Mouse (Mus musculus) liver, embryonic 15.5 days (tissue): Measurements from ENCODE around the gene Eif4g1. TPM values are rescaled to one million over a fixed set of nuclear protein-coding genes. Genes with fewer than 3 reads are reported as not detected.
"Not testable (repeated sequence)": the region's sequence is repeated elsewhere in the genome, so short reads cannot be mapped to it uniquely, and the experiment has no call there.

ENCODE experiments used
- ATAC-seq: fragments of 200-750 bp; cut with Nextera tagmentation; 2 replicates; pipeline ENCODE4 v1.8.0; 2017; ENCODE audit warnings: moderate number of reproducible peaks, mild to moderate bottlenecking, moderate library complexity; ENCODE audit not compliant: insufficient read depth
- H3K27ac ChIP-seq: fragments of 300-500 bp; sonication (generic); replicated peaks from 2 replicates; pipeline ENCODE4 v1.5.1; 2015; ENCODE audit warnings: mild to moderate bottlenecking, inconsistent platforms
- H3K27me3 ChIP-seq: fragments of 300-500 bp; sonication (generic); 2 replicates; pipeline ENCODE4 v1.6.1; 2015; ENCODE audit warnings: mild to moderate bottlenecking, inconsistent platforms
- H3K36me3 ChIP-seq: fragments of 300-500 bp; sonication (generic); replicated peaks from 2 replicates; pipeline ENCODE4 v1.6.1; 2015; ENCODE audit warnings: moderate library complexity, mild to moderate bottlenecking, inconsistent platforms
- H3K4me1 ChIP-seq: fragments of 300-500 bp; sonication (generic); replicated peaks from 2 replicates; pipeline ENCODE4 v1.6.1; 2015; ENCODE audit warnings: inconsistent platforms
- H3K4me2 ChIP-seq: fragments of 300-500 bp; sonication (generic); 2 replicates; pipeline ENCODE4 v1.6.1; 2015; ENCODE audit warnings: moderate library complexity, mild to moderate bottlenecking, inconsistent platforms
- H3K4me3 ChIP-seq: fragments of 300-500 bp; sonication (generic); replicated peaks from 2 replicates; pipeline ENCODE4 v1.5.1; 2015; ENCODE audit warnings: mild to moderate bottlenecking, inconsistent platforms
- H3K9ac ChIP-seq: fragments of 300-500 bp; sonication (generic); 2 replicates; pipeline ENCODE4 v1.6.1; 2015; ENCODE audit warnings: moderate library complexity, mild to moderate bottlenecking, inconsistent platforms
- H3K9me3 ChIP-seq: fragments of 300-500 bp; sonication (generic); replicated peaks from 2 replicates; pipeline ENCODE4 v1.6.1; 2016; ENCODE audit warnings: inconsistent platforms
- WGBS: fragments of 180-500 bp; shearing (Covaris S2); methylation state at CpG from one replicate; pipeline ENCODE4 v1.1.7; 2015; ENCODE audit warnings: mixed read lengths; ENCODE audit not compliant: insufficient replicate concordance; 5-methylcytosine and 5-hydroxymethylcytosine counted together
- polyA plus RNA-seq: library from polyadenylated mRNA; unstranded; fragments of >200 nt; fragmentation: Nextera tagmentation; extraction: Ambion mirVana; gene quantifications from 2 replicates; pipeline ENCODE4 v1.2.1, GENCODE M21; 2015

Eif4g1 gene
- polyA plus RNA-seq, result 86.2 and 98.5 TPM in 2 replicates

DNA sequence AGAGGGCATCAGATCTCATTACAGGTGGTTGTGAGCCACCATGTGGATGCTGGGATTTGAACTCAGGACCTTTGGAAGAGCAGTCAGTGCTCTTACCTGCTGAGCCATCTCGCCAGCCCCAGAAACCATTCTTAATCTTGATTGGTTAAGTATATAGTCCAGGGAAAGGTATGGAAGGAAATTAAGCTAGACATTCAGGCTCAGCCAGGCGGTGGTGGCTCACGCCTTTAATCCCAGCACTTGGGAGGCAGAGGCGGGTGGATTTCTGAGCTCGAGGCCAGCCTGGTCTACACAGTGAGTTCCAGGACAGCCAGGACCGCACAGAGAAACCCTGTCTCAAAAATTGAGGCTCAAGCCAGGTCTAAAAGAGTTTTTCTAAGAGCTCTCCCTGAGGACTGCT is at the start of gene Eif4g1:
Gene Eif4g1, plus strand, starts transcription at position 301 of the 400 bp plus-strand sequence.
- H3K9me3 ChIP-seq, H3K27ac ChIP-seq, H3K4me2 ChIP-seq, H3K4me3 ChIP-seq, H3K9ac ChIP-seq, ATAC-seq, H3K27me3 ChIP-seq, H3K4me1 ChIP-seq: not testable (repeated sequence)
- 87% methylated on average over 5 of the region's 6 CpGs for whole genome bisulfite sequencing
- H3K36me3 ChIP-seq, result peaks cover 10% of the 10 kb centered on the region

- WGBS, result 4% methylated on average over 81 of the region's 83 CpGs
- peaks cover 73% of the 10 kb centered on the region for H3K27me3 ChIP-seq
These were observed 48.3 kb upstream of the Eif4g1 start for GRCm38 (mm10) chr16:20619541-20620398.

GRCm38 (mm10) chr16:20620399-20620735 is 47.7 kb upstream of the Eif4g1 start:
- H3K27ac ChIP-seq, result no peak overlapping the region
- peak overlapping the region; percentile 96 for H3K4me2 ChIP-seq
- peaks cover 77% of the 10 kb centered on the region for H3K27me3 ChIP-seq
- H3K9me3 ChIP-seq, result no peaks in the 10 kb centered on the region
- WGBS, result under 1% methylated on average over 9 of the region's 9 CpGs
- H3K9ac ChIP-seq, result no peak overlapping the region
- H3K4me1 ChIP-seq, result peaks cover 36% of the 10 kb centered on the region
- ATAC-seq, result no peak
- peak overlapping the region; percentile 67 for H3K4me3 ChIP-seq
- no peaks in the 10 kb centered on the region for H3K36me3 ChIP-seq

More at GRCm38 (mm10) chr16:20619541-20620398, 48.3 kb upstream of the Eif4g1 start:
- H3K4me2 ChIP-seq, result peak overlapping the region; percentile 96
- no peak overlapping the region for H3K9ac ChIP-seq
- H3K9me3 ChIP-seq, result no peaks in the 10 kb centered on the region
- 0 out of 2 replicates have a peak, but pooled peaks have one; percentile 19 for ATAC-seq
- H3K36me3 ChIP-seq, result no peaks in the 10 kb centered on the region
- H3K27ac ChIP-seq, result no peak overlapping the region
- peak overlapping the region; percentile 67 for H3K4me3 ChIP-seq
- peaks cover 36% of the 10 kb centered on the region for H3K4me1 ChIP-seq

GRCm38 (mm10) chr16:20620751-20621190 is 47.3 kb upstream of the Eif4g1 start:
- ATAC-seq, result peak; percentile 16; the same call in 1 of the 2 replicates
- no peaks in the 10 kb centered on the region for H3K9me3 ChIP-seq
- H3K27me3 ChIP-seq, result peaks cover 81% of the 10 kb centered on the region
- H3K27ac ChIP-seq, result no peak overlapping the region
- H3K4me1 ChIP-seq, result peaks cover 36% of the 10 kb centered on the region
- H3K9ac ChIP-seq, result peak overlapping the region; percentile 49
- peak overlapping the region; percentile 96 for H3K4me2 ChIP-seq
- under 1% methylated on average over 32 of the region's 32 CpGs for WGBS
- H3K4me3 ChIP-seq, result peak overlapping the region; percentile 67
- no peaks in the 10 kb centered on the region for H3K36me3 ChIP-seq

DNA sequence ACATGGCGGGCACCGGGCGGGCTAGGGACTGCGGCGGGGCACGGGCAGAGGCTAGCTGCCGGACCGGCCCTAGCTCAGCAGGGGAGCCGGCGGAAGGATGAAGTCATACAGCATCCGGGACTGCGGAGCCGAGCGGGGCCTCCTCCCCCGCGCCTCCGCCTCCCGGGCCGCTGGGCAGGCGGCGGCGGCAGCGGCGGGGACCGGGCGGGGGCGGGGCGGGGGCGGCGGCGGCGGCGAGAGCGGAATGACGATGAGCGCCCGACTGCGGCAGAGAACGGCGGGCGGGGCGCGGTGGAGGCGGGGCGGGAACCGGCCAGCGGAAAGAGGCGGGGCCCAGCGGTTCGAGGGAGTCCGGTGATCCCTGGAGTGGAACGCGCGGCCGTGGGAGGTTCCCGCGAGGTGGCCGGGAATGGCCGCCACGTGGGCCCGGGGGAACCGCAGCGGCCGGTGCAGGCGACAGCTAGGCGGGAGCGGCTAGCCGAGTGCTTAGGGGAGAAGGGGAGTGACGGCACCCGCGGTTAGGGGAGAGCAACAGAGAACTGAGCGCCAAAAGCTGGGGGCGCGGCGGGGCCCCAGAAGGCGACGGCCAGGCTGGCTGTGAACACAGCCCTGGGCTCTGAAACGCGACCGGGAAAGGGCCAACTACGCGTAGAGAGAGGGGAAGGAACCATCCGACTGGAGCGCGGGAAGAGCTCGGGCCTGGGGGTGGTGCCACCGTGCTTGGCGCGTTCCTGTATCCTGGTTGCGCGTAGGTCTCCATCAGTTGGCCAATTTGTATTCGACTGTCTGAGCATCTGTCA is 46.7 kb upstream of the Eif4g1 start, which contains the start of gene Camk2n2:
Gene Camk2n2, minus strand, starts transcription at position 97 of the 800 bp plus-strand sequence.
- Histone ChIP-seq H3K36me3 (no peaks in the 10 kb centered on the region), H3K4me3 (peak within 1 kb of the TSS; percentile 67), H3K4me2 (peak within 1 kb of the TSS; percentile 96), H3K27me3 (peaks cover 85% of the 10 kb centered on the region), H3K9me3 (no peaks in the 10 kb centered on the region), H3K4me1 (peaks cover 36% of the 10 kb centered on the region), H3K27ac (0 out of 2 replicates have a peak within 1 kb of the TSS, but pooled peaks have one; percentile 7), H3K9ac (peak within 1 kb of the TSS; percentile 49)
- ATAC-seq, result peak; percentile 58
- WGBS, result under 1% methylated on average over 90 of the region's 92 CpGs

DNA sequence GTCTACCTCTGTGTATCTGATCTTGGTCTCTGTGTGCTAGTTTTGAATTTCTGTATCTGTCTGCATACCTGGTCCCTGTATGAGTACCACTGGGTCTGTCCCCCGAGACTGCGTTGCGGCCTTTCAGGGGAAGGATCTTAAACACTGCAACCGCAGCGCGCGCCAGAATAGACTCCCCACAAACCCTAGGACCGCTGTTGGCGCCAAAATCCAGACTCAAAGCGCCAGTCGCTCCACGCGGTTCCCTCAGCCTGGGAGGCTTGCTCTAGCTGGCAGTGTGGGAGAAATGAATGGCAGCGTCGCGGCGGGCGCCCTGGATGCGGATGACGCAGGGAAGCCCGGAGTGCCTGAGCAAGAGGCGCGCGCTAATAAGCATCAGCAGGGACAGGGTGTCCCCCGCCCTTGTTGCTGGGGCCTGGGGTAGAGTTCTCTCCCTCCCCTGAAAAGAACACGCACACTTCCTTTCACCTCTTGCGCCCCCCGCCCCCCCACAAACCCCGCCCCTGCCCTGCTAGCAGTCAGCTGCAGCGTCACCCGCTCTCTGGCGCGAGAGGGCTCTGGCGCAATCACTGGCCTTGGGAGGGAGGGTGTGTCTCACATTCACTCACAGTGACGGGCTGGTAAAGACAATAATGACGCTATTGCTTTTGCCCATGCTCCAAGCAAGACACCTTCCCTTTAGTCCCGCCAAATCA is 46.0 kb upstream of the Eif4g1 start:
- peak overlapping the region; percentile 96 for H3K4me2 ChIP-seq
- peaks cover 36% of the 10 kb centered on the region for H3K4me1 ChIP-seq
- under 1% methylated on average over 37 of the region's 37 CpGs for WGBS
- no peaks in the 10 kb centered on the region for H3K36me3 ChIP-seq
- peak overlapping the region; percentile 67 for H3K4me3 ChIP-seq
- peaks cover 92% of the 10 kb centered on the region for H3K27me3 ChIP-seq
- no peaks in the 10 kb centered on the region for H3K9me3 ChIP-seq
- H3K9ac ChIP-seq, result 0 out of 2 replicates have a peak overlapping the region, but pooled peaks have one; percentile 49
- 0 out of 2 replicates have a peak overlapping the region, but pooled peaks have one; percentile 7 for H3K27ac ChIP-seq
- ATAC-seq, result peak; percentile 40

DNA sequence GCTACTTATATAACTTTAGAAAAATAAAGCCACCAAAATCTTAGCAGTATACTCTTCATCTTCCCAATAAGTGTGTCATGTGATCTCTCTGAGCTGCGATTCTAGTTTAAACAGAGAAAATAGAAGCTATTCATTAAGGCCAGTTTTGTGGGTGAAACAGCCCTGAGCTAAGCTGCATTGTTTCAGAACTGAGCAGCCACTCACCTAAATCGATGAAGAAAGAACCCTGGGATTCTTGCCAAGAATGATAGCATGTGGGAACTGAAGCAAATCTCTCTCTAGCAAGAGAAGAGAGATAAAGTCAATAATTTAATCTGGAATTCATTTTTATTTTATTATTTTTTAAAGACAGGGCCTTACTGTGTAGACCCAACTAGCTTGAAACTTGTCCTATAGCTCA is 44.9 kb upstream of the Eif4g1 start:
- H3K4me2 ChIP-seq, result no peak overlapping the region
- ATAC-seq, result no peak
- no peak overlapping the region for H3K9ac ChIP-seq
- H3K4me3 ChIP-seq, result no peak overlapping the region
- H3K36me3 ChIP-seq, result no peaks in the 10 kb centered on the region
- no peaks in the 10 kb centered on the region for H3K9me3 ChIP-seq
- peaks cover 94% of the 10 kb centered on the region for H3K27me3 ChIP-seq
- WGBS, result 47% methylated on average over 2 of the region's 2 CpGs
- peaks cover 36% of the 10 kb centered on the region for H3K4me1 ChIP-seq
- no peak overlapping the region for H3K27ac ChIP-seq

DNA sequence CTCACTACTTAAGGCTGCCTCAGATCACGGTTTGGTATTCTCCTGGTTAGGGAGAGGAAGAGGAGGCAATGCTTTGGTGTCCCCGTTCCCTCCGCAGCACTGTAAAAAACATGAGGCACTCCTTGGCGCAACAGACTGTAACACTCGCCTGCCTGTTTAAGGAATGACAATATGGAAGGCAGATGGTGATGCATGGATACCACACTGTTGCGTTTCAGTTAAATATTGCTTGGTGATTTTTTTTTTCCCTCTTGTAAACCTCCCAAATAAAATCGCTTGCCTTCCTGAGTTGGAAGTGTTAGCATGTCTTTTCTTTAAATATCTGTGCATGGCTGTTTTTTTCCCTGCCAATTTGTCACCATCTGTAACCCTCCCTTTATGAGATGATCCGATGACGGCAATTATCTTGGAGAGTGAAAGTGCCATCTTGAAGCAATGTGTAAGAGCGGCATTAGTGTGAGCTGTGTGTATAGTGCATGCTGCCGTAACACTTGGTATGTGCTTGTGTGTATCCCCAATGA is 39.2 kb upstream of the Eif4g1 start:
- H3K9me3 ChIP-seq, result no peaks in the 10 kb centered on the region
- H3K27ac ChIP-seq, result no peak overlapping the region
- H3K36me3 ChIP-seq, result no peaks in the 10 kb centered on the region
- H3K4me2 ChIP-seq, result 0 out of 2 replicates have a peak overlapping the region, but pooled peaks have one; percentile 65
- no peak for ATAC-seq
- no peak overlapping the region for H3K4me3 ChIP-seq
- peaks cover 79% of the 10 kb centered on the region for H3K27me3 ChIP-seq
- no peaks in the 10 kb centered on the region for H3K4me1 ChIP-seq
- no peak overlapping the region for H3K9ac ChIP-seq
- WGBS, result 58% methylated on average over 11 of the region's 11 CpGs

DNA sequence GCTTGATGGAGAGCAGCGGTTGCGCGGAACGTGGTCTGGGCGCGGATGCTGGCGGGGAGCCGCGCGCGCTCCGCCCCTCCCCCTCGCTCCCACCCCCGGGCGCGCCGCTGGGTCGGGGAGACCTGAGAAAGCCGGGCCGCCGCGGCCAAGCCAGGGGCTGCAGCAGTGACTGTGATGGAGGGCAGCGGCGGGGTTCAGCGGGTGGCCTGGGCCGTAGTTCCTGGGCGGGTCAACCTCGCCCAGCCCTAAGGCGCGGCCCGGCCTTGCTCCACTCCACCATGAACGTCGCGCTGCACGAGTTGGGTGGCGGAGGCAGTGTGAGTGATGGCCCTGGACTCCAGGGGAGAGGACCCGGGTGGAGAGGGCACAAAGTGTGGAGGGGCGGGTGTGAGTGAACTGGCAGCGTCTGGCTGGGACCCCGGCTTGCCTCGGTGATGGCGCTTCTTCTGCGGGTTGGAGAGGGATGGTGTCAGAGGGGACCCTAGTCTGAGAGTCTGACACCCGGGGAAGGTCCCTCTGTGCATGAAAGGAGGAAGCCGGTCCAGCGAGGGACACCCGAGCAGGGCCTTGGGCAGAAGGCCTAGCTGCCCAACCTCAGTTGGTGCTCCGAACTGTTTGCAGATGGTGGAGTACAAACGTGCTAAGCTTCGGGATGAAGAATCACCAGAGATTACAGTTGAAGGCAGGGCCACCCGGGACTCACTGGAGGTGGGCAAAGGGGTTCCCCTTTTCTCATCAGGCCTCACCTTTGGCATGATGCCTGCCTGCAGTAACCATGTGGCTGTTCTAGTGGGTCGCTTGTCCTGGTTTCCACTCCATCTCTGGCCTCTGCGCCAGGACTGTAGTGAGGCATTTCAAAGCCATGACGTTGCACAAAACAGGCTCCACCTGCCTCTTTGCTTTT is 38.1 kb upstream of the Eif4g1 start, which contains the start of gene Ece2:
Gene Ece2, plus strand, starts transcription at position 98 of the 904 bp plus-strand sequence.
- H3K9ac ChIP-seq, result no peak within 1 kb of the TSS
- H3K4me3 ChIP-seq, result peak within 1 kb of the TSS; percentile 46
- H3K4me2 ChIP-seq, result peak within 1 kb of the TSS; percentile 65
- ATAC-seq, result no peak
- H3K36me3 ChIP-seq, result no peaks in the 10 kb centered on the region
- no peaks in the 10 kb centered on the region for H3K9me3 ChIP-seq
- peaks cover 76% of the 10 kb centered on the region for H3K27me3 ChIP-seq
- 9% methylated on average over 53 of the region's 54 CpGs for WGBS
- H3K27ac ChIP-seq, result no peak within 1 kb of the TSS
- no peaks in the 10 kb centered on the region for H3K4me1 ChIP-seq
